Mouse (Mus musculus) small intestine, adult 2 months (tissue): ENCODE data around the gene Kirrel3. TPM values are rescaled to one million over a fixed set of nuclear protein-coding genes. Genes with fewer than 3 reads are reported as not detected.

Source experiments
- H3K27ac ChIP-seq: fragments of 200-500 bp; 2 replicates; pipeline ENCODE4 v1.5.1; 2012; ENCODE audit warnings: low read depth, low read length, control low read depth, inconsistent platforms; ENCODE audit not compliant: insufficient read depth
- H3K27me3 ChIP-seq: fragments of 200-500 bp; 2 replicates; pipeline ENCODE4 v1.6.1; 2012; ENCODE audit warnings: mild to moderate bottlenecking, moderate library complexity, low read length, inconsistent platforms; ENCODE audit not compliant: control insufficient read depth, insufficient read depth
- H3K36me3 ChIP-seq: fragments of 200-500 bp; 2 replicates; pipeline ENCODE4 v1.6.1; 2012; ENCODE audit warnings: mild to moderate bottlenecking, low read length, control low read depth, inconsistent platforms; ENCODE audit not compliant: control insufficient read depth, insufficient read depth
- H3K4me1 ChIP-seq: fragments of 200-500 bp; 2 replicates; pipeline ENCODE4 v1.6.1; 2012; ENCODE audit warnings: low read length, inconsistent platforms, mixed read lengths; ENCODE audit not compliant: control insufficient read depth, insufficient read depth, insufficient read length
- H3K4me3 ChIP-seq: fragments of 200-500 bp; 2 replicates; pipeline ENCODE4 v1.5.1; 2012; ENCODE audit warnings: low read depth, mild to moderate bottlenecking, control low read depth, inconsistent platforms, low read length, moderate library complexity
- CTCF ChIP-seq: fragments of 200-500 bp; IDR thresholded peaks from 2 replicates; pipeline ENCODE4 v1.5.1; 2012; ENCODE audit warnings: low read depth, mild to moderate bottlenecking, control low read depth, inconsistent platforms, low read length, moderate library complexity, mixed read lengths; ENCODE audit not compliant: insufficient replicate concordance, insufficient read length; ENCODE audit errors: extremely low read depth
- POLR2A ChIP-seq: fragments of 200-500 bp; IDR thresholded peaks from 2 replicates; pipeline ENCODE4 v1.6.1; 2012; ENCODE audit warnings: low read depth, mild to moderate bottlenecking, control low read depth, inconsistent platforms, low read length, moderate library complexity
- WGBS: fragments of 180-500 bp; shearing (Covaris S2); methylation state at CpG from one replicate; pipeline ENCODE4 v1.1.7; 2018; 5-methylcytosine and 5-hydroxymethylcytosine counted together
- polyA plus RNA-seq: library from polyadenylated mRNA; depleted of rRNA; stranded (reverse); fragments of >200 nt; gene quantifications from 2 replicates; pipeline ENCODE4 v1.2.3, GENCODE M21; 2012

The Kirrel3 gene
- polyA plus RNA-seq, 1 experiment = 0.22 TPM

GRCm38 (mm10) chr9:34652278-34652677 lies 166.6 kb downstream of the Kirrel3 start:
- H3K4me3 ChIP-seq = no peak overlapping the region
- H3K36me3 ChIP-seq = no peaks in the 10 kb centered on the region
- H3K4me1 ChIP-seq = no peaks in the 10 kb centered on the region
- no peaks in the 10 kb centered on the region for H3K27me3 ChIP-seq
- H3K27ac ChIP-seq = no peak overlapping the region
- WGBS = 77% methylated on average over 3 of the region's 3 CpGs
- TF ChIP-seq POLR2A (no peak), CTCF (no peak)

GRCm38 (mm10) chr9:34653141-34653540 lies 167.4 kb downstream of the Kirrel3 start:
- TF ChIP-seq CTCF = no peak
- TF ChIP-seq POLR2A = no peak
- 83% methylated on average over 1 of the region's 1 CpGs for WGBS
- no peak overlapping the region for H3K4me3 ChIP-seq
- H3K4me1 ChIP-seq = no peaks in the 10 kb centered on the region
- H3K36me3 ChIP-seq = no peaks in the 10 kb centered on the region
- H3K27me3 ChIP-seq = no peaks in the 10 kb centered on the region
- no peak overlapping the region for H3K27ac ChIP-seq

GRCm38 (mm10) chr9:34660566-34660965 lies 174.9 kb downstream of the Kirrel3 start:
- TF ChIP-seq POLR2A (no peak), CTCF (no peak)
- WGBS = 67% methylated on average over 1 of the region's 1 CpGs
- Histone ChIP-seq H3K36me3 (no peaks in the 10 kb centered on the region), H3K27me3 (no peaks in the 10 kb centered on the region), H3K4me1 (no peaks in the 10 kb centered on the region), H3K4me3 (no peak overlapping the region), H3K27ac (no peak overlapping the region)

GRCm38 (mm10) chr9:34663412-34663811 lies 177.7 kb downstream of the Kirrel3 start:
- Histone ChIP-seq H3K27ac (no peak overlapping the region), H3K27me3 (no peaks in the 10 kb centered on the region), H3K36me3 (no peaks in the 10 kb centered on the region), H3K4me3 (no peak overlapping the region), H3K4me1 (no peaks in the 10 kb centered on the region)
- WGBS = 71% methylated on average over 6 of the region's 6 CpGs
- no peak for TF ChIP-seq CTCF
- no peak for TF ChIP-seq POLR2A

DNA sequence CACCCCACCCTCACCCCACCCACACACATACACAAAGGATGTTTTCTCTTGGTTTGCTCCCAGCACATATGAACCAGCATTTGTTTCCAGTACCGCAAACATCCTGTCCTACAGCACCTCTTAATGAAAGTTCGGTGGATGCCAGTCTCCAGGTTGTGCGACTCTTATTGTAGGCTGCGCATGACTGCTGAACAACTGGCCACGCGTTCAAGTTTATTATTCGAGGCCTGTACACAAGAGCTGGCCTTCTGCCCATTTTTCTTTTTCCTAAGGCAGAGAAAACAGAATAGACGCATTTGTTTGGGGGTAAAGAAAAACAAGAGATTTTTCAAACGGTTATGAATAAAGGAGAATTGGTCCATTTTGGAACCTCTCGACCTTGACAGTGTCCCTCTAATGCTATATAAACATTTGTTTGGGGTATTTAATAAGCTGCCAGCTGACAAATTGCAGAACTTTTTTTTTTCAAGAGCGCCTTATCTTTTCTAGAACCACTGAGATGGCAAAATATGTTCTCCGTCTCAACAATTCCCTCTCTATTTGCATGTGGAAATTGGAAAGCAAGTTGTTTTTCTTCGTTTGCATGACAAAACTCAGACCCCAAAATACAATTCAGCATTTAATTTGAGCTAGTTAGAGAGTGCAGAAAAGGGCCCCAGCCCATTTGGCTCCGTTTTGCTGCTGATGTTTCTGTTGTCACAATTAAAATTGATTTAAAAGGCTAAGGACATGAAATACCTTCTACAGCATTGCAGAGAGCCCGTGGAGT lies 179.9 kb downstream of the Kirrel3 start:
- H3K27ac ChIP-seq = no peak overlapping the region
- H3K36me3 ChIP-seq = no peaks in the 10 kb centered on the region
- H3K4me1 ChIP-seq = no peaks in the 10 kb centered on the region
- H3K4me3 ChIP-seq = no peak overlapping the region
- no peaks in the 10 kb centered on the region for H3K27me3 ChIP-seq
- TF ChIP-seq CTCF = no peak
- no peak for TF ChIP-seq POLR2A
- 69% methylated on average over 15 of the region's 15 CpGs for WGBS

GRCm38 (mm10) chr9:34667182-34667581 lies 181.5 kb downstream of the Kirrel3 start:
- Histone ChIP-seq H3K4me3 (no peak overlapping the region), H3K4me1 (no peaks in the 10 kb centered on the region), H3K27me3 (no peaks in the 10 kb centered on the region), H3K36me3 (no peaks in the 10 kb centered on the region), H3K27ac (no peak overlapping the region)
- TF ChIP-seq CTCF (no peak), POLR2A (no peak)
- 58% methylated on average over 1 of the region's 1 CpGs for WGBS

DNA sequence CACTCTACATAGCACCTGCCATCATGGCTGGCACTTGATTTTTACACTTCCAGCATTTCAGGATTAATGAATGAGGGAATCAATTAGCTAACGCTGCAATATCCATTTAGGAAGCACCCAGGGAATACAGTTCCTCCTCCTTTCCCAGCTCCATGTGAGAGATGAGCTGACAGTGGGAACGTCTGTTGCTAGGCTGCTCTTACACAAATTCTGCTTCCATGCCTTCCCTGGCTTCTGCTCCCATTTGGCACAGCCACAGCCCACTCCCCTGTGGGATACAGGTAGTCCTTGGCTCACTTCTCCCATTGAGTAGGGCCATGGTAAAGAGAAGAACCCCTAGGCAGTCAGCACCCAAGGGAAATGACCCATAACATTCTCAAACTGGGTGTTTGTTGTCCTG lies 185.2 kb downstream of the Kirrel3 start:
- Histone ChIP-seq H3K27ac (no peak overlapping the region), H3K4me3 (no peak overlapping the region), H3K27me3 (no peaks in the 10 kb centered on the region), H3K4me1 (no peaks in the 10 kb centered on the region), H3K36me3 (no peaks in the 10 kb centered on the region)
- TF ChIP-seq CTCF = no peak
- TF ChIP-seq POLR2A = no peak
- 66% methylated on average over 2 of the region's 2 CpGs for WGBS

- Histone ChIP-seq H3K27ac (no peak overlapping the region), H3K27me3 (no peaks in the 10 kb centered on the region), H3K36me3 (no peaks in the 10 kb centered on the region), H3K4me1 (no peaks in the 10 kb centered on the region), H3K4me3 (no peak overlapping the region)
- WGBS = 86% methylated on average over 6 of the region's 6 CpGs
- TF ChIP-seq CTCF (no peak), POLR2A (no peak)
These were observed 201.1 kb downstream of the Kirrel3 start for GRCm38 (mm10) chr9:34686798-34687197.
